Mouse (Mus musculus) cerebral cortex, adult 2 months (tissue): ENCODE data around the gene Gm13040.

ENCODE experiments used
- WGBS: fragments of 180-500 bp; shearing (Covaris S2); methylation state at CpG from one replicate; pipeline ENCODE4 v1.1.7; 2018; 5-methylcytosine and 5-hydroxymethylcytosine counted together

Gene Gm13040

DNA sequence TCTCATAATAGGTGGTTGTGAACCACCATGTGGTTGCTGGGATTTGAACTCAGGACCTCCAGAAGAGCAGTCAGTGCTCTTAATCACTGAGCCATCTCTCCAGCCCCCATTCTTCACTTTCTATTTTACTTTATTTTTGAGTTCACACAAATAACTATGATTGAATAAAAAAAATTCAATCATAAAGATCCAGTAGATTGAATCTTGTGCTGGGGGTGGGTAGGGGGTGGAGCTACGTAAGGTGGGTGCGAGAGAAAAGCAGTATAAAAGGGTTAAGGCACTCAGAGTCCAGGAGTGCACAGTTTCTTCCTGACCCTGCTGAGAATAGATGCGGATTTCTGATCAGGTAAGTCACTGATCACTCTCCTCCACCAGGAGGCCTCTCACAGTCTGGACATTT, at the start of gene Gm13040:
Gm13040 (plus strand) TSS at position 301 of the 400 bp plus-strand sequence.
- WGBS: no CpG with 5 or more reads among the region's 3 CpGs

DNA sequence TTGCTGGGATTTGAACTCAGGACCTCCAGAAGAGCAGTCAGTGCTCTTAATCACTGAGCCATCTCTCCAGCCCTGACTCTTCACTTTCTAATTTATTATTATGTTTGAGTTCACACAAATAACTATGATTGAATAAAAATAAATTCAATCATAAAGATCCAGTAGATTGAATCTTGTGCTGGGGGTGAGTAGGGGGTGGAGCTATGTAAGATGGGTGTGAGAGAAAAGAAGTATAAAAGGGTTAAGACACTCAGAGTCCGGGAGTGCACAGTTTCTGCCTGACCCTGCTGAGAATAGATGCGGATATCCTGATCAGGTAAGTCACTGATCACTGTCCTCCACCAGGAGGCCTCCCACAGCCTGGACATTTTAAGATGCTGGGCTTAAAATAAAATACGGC, 24.7 kb upstream of the Gm13040 start, which contains the start of gene Gm13043:
Gm13043 (plus strand) TSS at position 301 of the 400 bp plus-strand sequence.
- WGBS: 81% methylated on average over 3 of the region's 3 CpGs

DNA sequence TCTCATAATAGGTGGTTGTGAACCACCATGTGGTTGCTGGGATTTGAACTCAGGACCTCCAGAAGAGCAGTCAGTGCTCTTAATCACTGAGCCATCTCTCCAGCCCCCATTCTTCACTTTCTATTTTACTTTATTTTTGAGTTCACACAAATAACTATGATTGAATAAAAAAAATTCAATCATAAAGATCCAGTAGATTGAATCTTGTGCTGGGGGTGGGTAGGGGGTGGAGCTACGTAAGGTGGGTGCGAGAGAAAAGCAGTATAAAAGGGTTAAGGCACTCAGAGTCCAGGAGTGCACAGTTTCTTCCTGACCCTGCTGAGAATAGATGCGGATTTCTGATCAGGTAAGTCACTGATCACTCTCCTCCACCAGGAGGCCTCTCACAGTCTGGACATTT, 15.6 kb downstream of the Gm13040 start, which contains the start of the genes BC080695 and Gm13057:
BC080695 (plus strand) TSS at position 301 of the 400 bp plus-strand sequence.
Gm13057 (plus strand) TSS at position 310 of the 400 bp plus-strand sequence.
- no CpG with 5 or more reads among the region's 3 CpGs for WGBS
